Comparison of ENCODE assay signal across 11 mouse cellular contexts in the genomic region with DNA sequence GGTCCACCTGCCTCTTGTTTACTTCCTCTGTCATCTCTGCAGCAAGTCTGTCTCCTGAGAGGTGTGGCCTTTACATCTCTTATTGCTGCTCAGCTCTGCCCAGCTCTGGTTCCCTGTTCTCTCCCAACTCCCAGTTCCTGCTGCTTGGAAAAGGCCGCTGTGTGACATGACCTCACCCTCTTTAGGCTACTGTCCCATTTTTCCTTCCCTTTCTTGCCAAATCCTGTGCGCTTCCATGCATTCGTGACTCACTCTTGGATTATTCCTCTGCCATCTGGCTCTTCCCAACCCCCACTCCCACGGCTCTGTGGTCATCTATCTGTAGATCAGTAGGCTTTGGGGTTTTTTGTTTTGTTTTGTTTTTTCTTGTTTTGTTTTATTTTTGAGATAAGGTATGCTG. TPM values are rescaled to one million over a fixed set of nuclear protein-coding genes. Genes with fewer than 3 reads are reported as not detected.
A peak's percentile ranks its signal among the peaks of the same experiment; 100 is the strongest.
DNase-seq lines count a peak whose midpoint lies in the region; ATAC-seq and TF ChIP-seq lines count a peak whose summit lies in the region.
"Had no signal": no experiment of that assay in that cellular context is flagged by ENCODE, and none has a peak within 500 bp of the region (broad histone marks: within the 10 kb centered on the region; RNA-seq: fewer than 3 reads in every experiment).

No protein-coding gene starts in this region.

- no peak overlapping the region for H3K4me2 ChIP-seq in liver, embryonic 12.5 days
- H3K4me2 ChIP-seq: liver, embryonic 13.5 days had no signal

- H3K79me2 ChIP-seq in liver, adult 2 months (ENCODE audit: control insufficient read depth, insufficient read depth, low read length), result no peaks in the 10 kb centered on the region

- no peak overlapping the region for H3K27ac ChIP-seq in liver, adult 2 months (replicated peaks; ENCODE audit: insufficient read depth, low read depth, low read length)
- H3K27ac ChIP-seq in liver, embryonic 12.5 days, result no peak overlapping the region
- H3K27ac ChIP-seq in forebrain, embryonic 10.5 days, result no peak overlapping the region
- H3K27ac ChIP-seq: liver, embryonic 13.5 days had no signal

- 70% methylated on average over 4 of the region's 4 CpGs for WGBS in liver, adult 2 months
- 62% methylated on average over 4 of the region's 4 CpGs for WGBS in liver, embryonic 12.5 days (ENCODE audit: insufficient replicate concordance)
- WGBS in forebrain, embryonic 10.5 days, result 83% methylated on average over 4 of the region's 4 CpGs

- H3K9ac ChIP-seq in liver, adult 2 months (ENCODE audit: low read depth, low read length), result no peak overlapping the region
- H3K9ac ChIP-seq in liver, embryonic 12.5 days, result no peak overlapping the region
- H3K9ac ChIP-seq: liver, embryonic 13.5 days had no signal

- no peak for TF ChIP-seq CTCF in liver, adult 2 months (IDR thresholded peaks at IDR 0.05; ENCODE audit: low read depth, low read length)

- H3K27me3 ChIP-seq in liver, adult 2 months (ENCODE audit: control insufficient read depth, insufficient read depth, low read length), result no peaks in the 10 kb centered on the region
- H3K27me3 ChIP-seq in liver, embryonic 12.5 days (replicated peaks), result no peaks in the 10 kb centered on the region
- H3K27me3 ChIP-seq in forebrain, embryonic 10.5 days (ENCODE audit: poor library complexity, severe bottlenecking), result no peaks in the 10 kb centered on the region
- H3K27me3 ChIP-seq: liver, embryonic 13.5 days had no signal

- intact Hi-C loops in gastrocnemius, postnatal 14 days (cut with DNase I; ENCODE audit: low total_unique reads), result no loop called here

- no peak for TF ChIP-seq POLR2A in liver, adult 2 months (IDR thresholded peaks at IDR 0.05; ENCODE audit: extremely low read depth, insufficient read depth, low read length)

- peak; percentile 7 for DNase-seq in liver, adult 2 months (ENCODE audit: extremely low read depth, low read depth, low spot score)
- DNase-seq in Muller cell, postnatal 12 days (ENCODE audit: inconsistent ontology term), result peak; percentile 91
- peak; percentile 91 for DNase-seq in cerebellum, adult 11 months
- peak; percentile 47 for DNase-seq in gastrocnemius, postnatal 14 days
- DNase-seq in embryo, embryonic 9.5 days (ENCODE audit: extremely low spot score), result no peak
- no peak for DNase-seq in forebrain, embryonic 10.5 days (ENCODE audit: extremely low spot score, low spot score)
- DNase-seq in urinary bladder, postnatal 25 days (ENCODE audit: low spot score), result no peak
- DNase-seq: liver, embryonic 13.5 days; right cerebral cortex, postnatal 14 days; thymus, postnatal 14 days had no signal

- ATAC-seq in liver, embryonic 12.5 days, result no peak

- no peaks in the 10 kb centered on the region for H3K36me3 ChIP-seq in liver, adult 2 months (ENCODE audit: control insufficient read depth, insufficient read depth, low read length)
- no peaks in the 10 kb centered on the region for H3K36me3 ChIP-seq in liver, embryonic 12.5 days
- H3K36me3 ChIP-seq in forebrain, embryonic 10.5 days (replicated peaks), result no peaks in the 10 kb centered on the region
- H3K36me3 ChIP-seq: liver, embryonic 13.5 days had no signal

- peaks cover 4% of the 10 kb centered on the region; the same call in 1 of the 2 replicates for H3K4me1 ChIP-seq in liver, adult 2 months (ENCODE audit: control insufficient read depth, insufficient read depth, low read length)
- no peaks in the 10 kb centered on the region for H3K4me1 ChIP-seq in liver, embryonic 12.5 days
- no peaks in the 10 kb centered on the region for H3K4me1 ChIP-seq in forebrain, embryonic 10.5 days
- H3K4me1 ChIP-seq: liver, embryonic 13.5 days had no signal

- H3K4me3 ChIP-seq in liver, adult 2 months (ENCODE audit: insufficient read depth, low read depth, low read length), result no peak overlapping the region
- H3K4me3 ChIP-seq in liver, embryonic 12.5 days, result no peak overlapping the region
- H3K4me3 ChIP-seq in forebrain, embryonic 10.5 days, result no peak overlapping the region
- H3K4me3 ChIP-seq: liver, embryonic 13.5 days had no signal

- H3K9me3 ChIP-seq in liver, embryonic 12.5 days (replicated peaks), result no peaks in the 10 kb centered on the region
- no peaks in the 10 kb centered on the region for H3K9me3 ChIP-seq in forebrain, embryonic 10.5 days
- H3K9me3 ChIP-seq: liver, embryonic 13.5 days had no signal

RNA-seq across cellular contexts. Expression of a gene that starts 49.4 kb away (rescaled TPM):
- total RNA-seq in liver, adult 2 months (2014; rRNA removed), result 0.18 and 0.34 TPM in 2 replicates
- polyA plus RNA-seq in liver, adult 2 months (2012; rRNA removed), result 0.14 and 0.39 TPM in 2 replicates
- 2.5 and 3.1 TPM in 2 replicates for polyA plus RNA-seq in liver, embryonic 12.5 days (2016; fragmentation: Nextera tagmentation; extraction: Ambion mirVana)
- 1 to 10 TPM; 1.8 to 3.6 TPM for total RNA-seq in gastrocnemius, postnatal 14 days (2021)
- polyA plus RNA-seq in forebrain, embryonic 10.5 days (2016; fragmentation: Nextera tagmentation; extraction: Ambion mirVana), result 27.0 and 27.6 TPM in 2 replicates

RNA-seq across cellular contexts. Expression of a gene that starts 50.1 kb away (rescaled TPM):
- 22.0 and 30.4 TPM in 2 replicates for total RNA-seq in liver, adult 2 months (2014; rRNA removed)
- 5.5 and 7.0 TPM in 2 replicates for polyA plus RNA-seq in liver, adult 2 months (2012; rRNA removed)
- 12.5 and 13.3 TPM in 2 replicates for polyA plus RNA-seq in liver, embryonic 12.5 days (2016; fragmentation: Nextera tagmentation; extraction: Ambion mirVana)
- total RNA-seq in gastrocnemius, postnatal 14 days (2021), result 10 to 100 TPM; 30.3 to 33.9 TPM
- 29.1 and 30.1 TPM in 2 replicates for polyA plus RNA-seq in forebrain, embryonic 10.5 days (2016; fragmentation: Nextera tagmentation; extraction: Ambion mirVana)

RNA-seq across cellular contexts. Expression of a gene that starts 59.6 kb away (rescaled TPM):
- total RNA-seq in liver, adult 2 months (2014; rRNA removed), result 2.4 and 3.3 TPM in 2 replicates
- 6.2 and 10.5 TPM in 2 replicates for polyA plus RNA-seq in liver, adult 2 months (2012; rRNA removed)
- polyA plus RNA-seq in liver, embryonic 12.5 days (2016; fragmentation: Nextera tagmentation; extraction: Ambion mirVana), result 17.4 and 17.8 TPM in 2 replicates
- 10 to 100 TPM; 12.7 to 12.9 TPM for total RNA-seq in gastrocnemius, postnatal 14 days (2021)
- 42.3 and 43.5 TPM in 2 replicates for polyA plus RNA-seq in forebrain, embryonic 10.5 days (2016; fragmentation: Nextera tagmentation; extraction: Ambion mirVana)

Comparison
In these comparisons a context has a peak if more than half of its experiments do, and no peak if none do; other contexts are left out.
1. DNase-seq: peak in liver, adult 2 months (single experiment), Muller cell, postnatal 12 days (single experiment), cerebellum, adult 11 months (single experiment) and gastrocnemius, postnatal 14 days (single experiment); none in embryo, embryonic 9.5 days (single experiment), forebrain, embryonic 10.5 days (single experiment) and urinary bladder, postnatal 25 days (single experiment).